Mouse (Mus musculus) hindbrain, embryonic 16.5 days (tissue): ENCODE measurements around the gene Phb. TPM values are rescaled to one million over a fixed set of nuclear protein-coding genes. Genes with fewer than 3 reads are reported as not detected.

Experiments
- polyA plus RNA-seq: library from polyadenylated mRNA; unstranded; fragments of >200 nt; fragmentation: Nextera tagmentation; extraction: Ambion mirVana; gene quantifications from 2 replicates; pipeline ENCODE4 v1.2.1, GENCODE M21; 2015

The Phb gene
- polyA plus RNA-seq, 1 experiment from 2014 or later = 189 TPM

Other genes with a start within 250 kb of the Phb start
- 2.8 and 3.0 TPM in 2 replicates for gene Nxph3, start 152.4 kb upstream of the Phb start, polyA plus RNA-seq
- gene Ngfr, start 79.2 kb upstream of the Phb start, polyA plus RNA-seq = 41.7 and 59.8 TPM in 2 replicates
- 21.7 and 23.2 TPM in 2 replicates for gene Zfp652, start 45.7 kb downstream of the Phb start, polyA plus RNA-seq
- gene B130006D01Rik, start 56.6 kb downstream of the Phb start, polyA plus RNA-seq = 0.95 and 1.2 TPM in 2 replicates
- gene Phospho1, start 157.5 kb downstream of the Phb start, polyA plus RNA-seq = 0.54 TPM in 1 of 2 replicates, not detected in the other
- 3.7 and 3.9 TPM in 2 replicates for gene Gngt2, start 170.3 kb downstream of the Phb start, polyA plus RNA-seq
- 2.4 and 2.6 TPM in 2 replicates for gene Abi3, start 175.5 kb downstream of the Phb start, polyA plus RNA-seq
- 0.09 TPM in 1 of 2 replicates, not detected in the other for gene B4galnt2, start 247.9 kb downstream of the Phb start, polyA plus RNA-seq